Mouse (Mus musculus) stomach, postnatal 0 days (tissue): Measurements from ENCODE around the gene Nek8. TPM values are rescaled to one million over a fixed set of nuclear protein-coding genes. Genes with fewer than 3 reads are reported as not detected.

Source experiments
- ATAC-seq: fragments of 200-750 bp; cut with Nextera tagmentation; 2 replicates; pipeline ENCODE4 v1.8.0; 2017; ENCODE audit not compliant: low FRiP score, low TSS enrichment
- DNase-seq: peaks from one replicate; pipeline ENCODE4 v3.0.0-alpha.2; 2016; ENCODE audit warnings: low spot score
- H3K27ac ChIP-seq: fragments of 300-500 bp; sonication (generic); replicated peaks from 2 replicates; pipeline ENCODE4 v1.5.1; 2014; ENCODE audit warnings: mild to moderate bottlenecking, control low read depth
- H3K27me3 ChIP-seq: fragments of 300-500 bp; sonication (generic); 2 replicates; pipeline ENCODE4 v1.6.1; 2014; ENCODE audit warnings: low read length; ENCODE audit not compliant: control insufficient read depth, insufficient read depth
- H3K36me3 ChIP-seq: fragments of 300-500 bp; sonication (generic); 2 replicates; pipeline ENCODE4 v1.6.1; 2014; ENCODE audit warnings: low read length, mixed read lengths; ENCODE audit not compliant: control insufficient read depth, insufficient read depth
- H3K4me1 ChIP-seq: fragments of 300-500 bp; sonication (generic); replicated peaks from 2 replicates; pipeline ENCODE4 v1.6.1; 2014; ENCODE audit warnings: antibody characterized with exemption; ENCODE audit not compliant: control insufficient read depth, insufficient read depth
- H3K4me2 ChIP-seq: fragments of 300-500 bp; sonication (generic); replicated peaks from 2 replicates; pipeline ENCODE4 v1.6.1; 2014; ENCODE audit warnings: low read depth, mild to moderate bottlenecking, control low read depth, moderate library complexity
- H3K4me3 ChIP-seq: fragments of 300-500 bp; sonication (generic); 2 replicates; pipeline ENCODE4 v1.5.1; 2014; ENCODE audit warnings: low read depth, low read length, control low read depth
- H3K9ac ChIP-seq: fragments of 300-500 bp; sonication (generic); 2 replicates; pipeline ENCODE4 v1.6.1; 2014; ENCODE audit warnings: mild to moderate bottlenecking, low read length, control low read depth, mixed read lengths
- H3K9me3 ChIP-seq: fragments of 300-500 bp; sonication (generic); 2 replicates; pipeline ENCODE4 v1.6.1; 2016; ENCODE audit warnings: low read length; ENCODE audit not compliant: control insufficient read depth
- CTCF ChIP-seq: IDR thresholded peaks from 2 replicates; pipeline ENCODE4 v1.5.1; 2016; ENCODE audit warnings: antibody characterized with exemption, low read depth, mild to moderate bottlenecking, moderate library complexity
- EP300 ChIP-seq: optimal IDR thresholded peaks from 2 replicates; pipeline ENCODE3; 2016; ENCODE audit warnings: antibody characterized with exemption
- WGBS: fragments of 180-500 bp; shearing (Covaris S2); extraction: QIAGEN DNeasy Blood & Tissue Kit; methylation state at CpG from one replicate; pipeline ENCODE4 v1.1.7; 2014; 5-methylcytosine and 5-hydroxymethylcytosine counted together
- microRNA-seq: library from miRNA; unstranded; fragments of <30 nt; microRNA quantifications from one replicate; pipeline ENCODE4, GENCODE M21; 2016
- polyA plus RNA-seq: library from polyadenylated mRNA; unstranded; fragments of >200 nt; fragmentation: Nextera tagmentation; extraction: Ambion mirVana; gene quantifications from 2 replicates; pipeline ENCODE4 v1.2.1, GENCODE M21; 2015

Gene Nek8
- polyA plus RNA-seq, 1 experiment from 2014 or later: 6.4 TPM

GRCm38 (mm10) chr11:78116146-78116410, 60.4 kb downstream of the Nek8 start:
- DNase-seq: no peak
- Histone ChIP-seq H3K4me1 (no peaks in the 10 kb centered on the region), H3K27me3 (no peaks in the 10 kb centered on the region), H3K9ac (peak overlapping the region; percentile 62), H3K9me3 (no peaks in the 10 kb centered on the region), H3K4me3 (peak overlapping the region; percentile 72), H3K4me2 (peak overlapping the region; percentile 77), H3K36me3 (no peaks in the 10 kb centered on the region), H3K27ac (no peak overlapping the region)
- no peak for ATAC-seq
- 13% methylated on average over 5 of the region's 5 CpGs for WGBS
- TF ChIP-seq EP300: no peak
- TF ChIP-seq CTCF: no peak

Small RNA genes within 50 kb of the gene (microRNA-seq; reads per million reads assigned to microRNA genes)
- not detected for gene Mir7653

Other genes with a start within 250 kb of the Nek8 start
- gene Sez6, start 245.9 kb downstream of the Nek8 start, polyA plus RNA-seq: 1.2 and 1.4 TPM in 2 replicates
- gene Phf12, start 193.9 kb downstream of the Nek8 start, polyA plus RNA-seq: 5.3 and 6.9 TPM in 2 replicates
- 7.3 and 7.9 TPM in 2 replicates for gene Dhrs13, start 144.4 kb downstream of the Nek8 start, polyA plus RNA-seq
- gene Flot2, start 138.7 kb downstream of the Nek8 start, polyA plus RNA-seq: 30.9 and 31.5 TPM in 2 replicates
- 12.8 and 15.0 TPM in 2 replicates for gene Eral1, start 96.3 kb downstream of the Nek8 start, polyA plus RNA-seq
- gene Fam222b, start 82.0 kb downstream of the Nek8 start, polyA plus RNA-seq: 5.1 and 5.6 TPM in 2 replicates
- 22.4 and 26.9 TPM in 2 replicates for gene Traf4, start 11.1 kb downstream of the Nek8 start, polyA plus RNA-seq
- gene Tlcd1, start within 50 bp of the Nek8 start, polyA plus RNA-seq: 41.3 and 45.6 TPM in 2 replicates
- 1,145 and 1,168 TPM in 2 replicates for gene Rpl23a, start 6.9 kb upstream of the Nek8 start, polyA plus RNA-seq
- 59.0 and 61.4 TPM in 2 replicates for gene Rab34, start 11.8 kb upstream of the Nek8 start, polyA plus RNA-seq
- gene Proca1, start 16.7 kb upstream of the Nek8 start, polyA plus RNA-seq: 0.98 and 1.0 TPM in 2 replicates
- 103 and 106 TPM in 2 replicates for gene Sdf2, start 69.1 kb upstream of the Nek8 start, polyA plus RNA-seq
- gene Supt6, start 69.3 kb upstream of the Nek8 start, polyA plus RNA-seq: 11.1 and 11.7 TPM in 2 replicates
- 54.4 and 74.9 TPM in 2 replicates for gene 2610507B11Rik, start 85.1 kb upstream of the Nek8 start, polyA plus RNA-seq
- gene BC030499, start 114.2 kb upstream of the Nek8 start, polyA plus RNA-seq: not detected in 2 replicates
- gene Spag5, start 124.9 kb upstream of the Nek8 start, polyA plus RNA-seq: 4.4 and 5.7 TPM in 2 replicates
- gene Aldoc, start 146.3 kb upstream of the Nek8 start, polyA plus RNA-seq: 15.0 and 17.1 TPM in 2 replicates
- gene Pigs, start 151.7 kb upstream of the Nek8 start, polyA plus RNA-seq: 36.2 and 38.7 TPM in 2 replicates
- 26.5 and 27.9 TPM in 2 replicates for gene Unc119, start 166.8 kb upstream of the Nek8 start, polyA plus RNA-seq
- 1.9 and 2.6 TPM in 2 replicates for gene Foxn1, start 209.9 kb upstream of the Nek8 start, polyA plus RNA-seq
- gene Slc13a2, start 245.5 kb upstream of the Nek8 start, polyA plus RNA-seq: 0.23 and 0.39 TPM in 2 replicates